Mouse (Mus musculus) cerebellum, postnatal 25 days (tissue): ENCODE measurements around the gene Cadm1.
A peak's percentile ranks its signal among the peaks of the same experiment; 100 is the strongest.

Experiments
- DNase-seq, 2 experiments: peaks; one replicate each; pipeline ENCODE4 v3.0.0; 2021; ENCODE audit warnings: mixed read lengths in 2 of 2

Gene Cadm1

DNA sequence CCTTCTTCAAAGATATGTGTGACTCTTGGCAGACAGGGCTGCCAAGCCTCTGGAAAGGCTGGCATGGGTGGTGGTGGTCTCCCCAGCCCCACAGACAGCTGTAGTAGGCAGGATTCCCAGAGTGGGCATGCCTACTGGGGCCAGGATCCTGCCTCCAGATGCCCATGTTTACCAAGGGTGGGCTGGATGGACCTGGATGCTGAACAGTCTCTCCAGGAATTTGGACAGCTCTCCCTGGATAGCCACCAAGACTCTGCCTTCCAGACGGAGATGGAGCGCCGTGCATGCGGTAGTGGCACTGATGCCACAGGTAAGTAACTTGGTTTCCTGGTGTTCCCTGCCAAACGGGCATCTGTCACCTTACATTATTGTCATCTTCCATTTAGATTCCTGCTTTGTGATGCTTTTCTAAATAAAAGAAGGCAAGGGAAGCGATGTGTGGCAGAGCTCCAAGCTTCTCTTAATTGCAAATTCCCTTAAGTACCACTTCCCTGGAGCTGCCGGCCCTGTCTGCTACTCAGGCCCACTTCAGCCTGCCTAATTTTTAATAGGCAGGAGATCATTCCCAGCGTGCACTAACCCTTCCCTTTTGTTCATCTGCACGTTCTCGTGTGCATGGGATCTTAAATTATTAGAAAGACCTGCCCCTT, 346.7 kb downstream of the Cadm1 start:
- peak; percentile 64 to 74 for DNase-seq

DNA sequence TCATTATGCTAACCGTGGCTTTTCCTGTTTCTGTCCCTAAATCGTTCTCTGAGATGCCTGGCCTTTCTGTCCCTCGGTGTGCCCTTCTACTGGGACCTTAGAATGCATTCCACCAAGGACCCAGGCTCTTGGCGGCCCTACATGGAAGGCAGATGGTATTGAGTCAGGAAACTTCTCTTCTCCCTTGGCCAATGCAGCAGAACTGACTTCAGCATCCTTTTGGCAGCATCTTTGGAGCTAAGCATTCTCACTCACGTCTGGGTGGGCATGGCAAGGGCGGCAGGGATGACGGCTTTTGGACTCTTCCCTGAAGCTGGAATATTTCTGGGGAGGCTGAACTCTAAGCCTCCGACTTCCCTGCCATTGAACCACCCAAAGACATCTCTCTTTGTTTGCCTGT, 350.2 kb downstream of the Cadm1 start:
- DNase-seq, result no peak

DNA sequence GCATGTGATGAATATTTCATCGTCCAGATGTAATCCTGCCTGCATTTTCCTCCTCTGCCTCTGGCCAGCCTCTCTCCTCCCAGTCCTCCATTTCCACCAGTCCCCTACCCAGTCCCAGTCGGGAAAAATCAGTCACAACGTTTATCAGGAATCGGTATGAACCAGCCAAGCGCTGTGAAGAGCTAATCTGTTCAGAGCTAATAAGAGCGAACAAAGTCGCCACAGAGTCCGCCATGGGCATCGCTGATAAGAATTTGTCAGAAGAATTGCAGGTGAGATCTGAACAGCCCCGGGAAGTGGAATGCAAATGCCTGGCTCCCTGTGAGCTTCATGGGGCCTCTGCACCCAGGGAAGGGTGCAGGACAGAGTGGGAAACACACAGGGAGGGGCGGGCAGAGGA, 352.4 kb downstream of the Cadm1 start:
- DNase-seq, result no peak

DNA sequence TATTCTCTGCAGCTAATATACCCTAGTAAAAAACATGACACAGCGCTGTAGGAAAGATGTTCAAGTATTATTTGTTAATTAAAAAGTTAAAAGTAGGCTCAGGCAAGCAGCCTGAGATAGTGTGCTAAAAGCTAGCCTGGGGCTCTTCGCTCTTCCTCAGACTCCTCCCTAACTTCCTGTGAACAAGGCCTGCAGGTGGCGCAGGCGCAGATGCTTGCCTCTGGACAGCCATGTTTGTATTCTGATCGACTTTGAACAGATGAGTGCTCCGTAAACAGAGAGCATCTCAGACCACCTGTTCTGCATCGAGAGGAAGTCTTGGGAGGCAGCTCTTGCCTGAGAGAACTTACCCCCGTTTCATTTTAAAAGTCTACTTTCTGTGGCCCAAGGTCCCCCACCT, 361.7 kb downstream of the Cadm1 start:
- DNase-seq, result no peak

DNA sequence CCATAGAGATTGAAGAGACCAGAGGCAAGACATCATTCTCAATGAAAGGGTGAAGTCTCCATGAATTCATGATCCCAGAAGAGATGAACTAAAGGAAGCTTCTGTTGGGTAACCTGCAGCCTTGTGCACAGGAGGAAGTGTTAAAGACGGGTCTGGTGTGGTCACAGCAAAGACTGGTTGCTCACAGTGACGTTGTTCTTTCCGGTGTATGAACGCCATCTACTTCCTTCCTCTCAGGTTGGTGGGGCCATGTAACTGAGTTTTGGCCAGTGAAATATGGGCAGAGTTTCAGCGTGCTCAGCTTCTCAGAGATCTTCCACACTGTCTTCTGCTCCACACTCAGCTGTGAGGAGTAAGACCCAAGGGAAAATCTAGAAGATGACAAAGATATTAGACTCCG, 363.0 kb downstream of the Cadm1 start:
- no peak for DNase-seq

DNA sequence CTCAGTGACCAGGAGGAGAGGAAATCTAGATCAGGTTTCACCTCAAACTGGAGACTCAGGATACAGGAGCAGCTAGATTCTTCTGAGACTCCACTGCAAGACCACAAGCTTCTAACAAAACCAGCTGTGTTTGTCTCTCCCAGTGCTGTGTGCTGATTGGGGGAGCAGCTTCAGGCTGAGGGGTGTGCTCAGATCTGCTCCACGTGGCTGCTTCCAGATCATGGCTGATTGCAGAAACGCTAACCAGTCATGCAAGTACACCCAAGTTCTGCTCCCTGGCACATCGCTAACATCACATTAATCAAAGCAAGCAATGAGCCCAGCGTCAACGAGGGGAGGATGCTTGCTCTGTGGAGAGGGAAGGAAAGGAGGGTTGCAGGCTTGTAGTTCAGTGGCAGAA, 364.1 kb downstream of the Cadm1 start:
- no peak for DNase-seq

DNA sequence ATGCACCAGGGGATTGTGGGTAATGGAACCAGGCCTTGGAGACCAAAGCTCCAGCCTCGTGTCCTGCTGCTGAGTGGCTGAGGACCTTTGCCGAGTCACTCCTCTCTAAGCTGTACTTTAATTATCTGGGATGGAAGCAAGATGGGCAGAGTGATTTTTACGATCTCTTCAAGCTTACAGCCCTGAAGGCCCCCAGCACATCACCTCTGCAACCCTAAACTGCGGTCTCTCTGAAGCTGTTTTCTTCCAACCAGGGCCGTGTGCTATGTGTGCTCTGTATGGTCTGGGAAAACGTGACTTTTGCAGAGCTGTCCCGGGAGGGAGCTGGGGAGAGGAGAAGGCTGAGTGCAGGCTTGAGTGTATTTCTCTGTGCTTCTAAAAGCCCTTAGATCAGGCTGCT, 364.7 kb downstream of the Cadm1 start:
- no peak for DNase-seq

DNA sequence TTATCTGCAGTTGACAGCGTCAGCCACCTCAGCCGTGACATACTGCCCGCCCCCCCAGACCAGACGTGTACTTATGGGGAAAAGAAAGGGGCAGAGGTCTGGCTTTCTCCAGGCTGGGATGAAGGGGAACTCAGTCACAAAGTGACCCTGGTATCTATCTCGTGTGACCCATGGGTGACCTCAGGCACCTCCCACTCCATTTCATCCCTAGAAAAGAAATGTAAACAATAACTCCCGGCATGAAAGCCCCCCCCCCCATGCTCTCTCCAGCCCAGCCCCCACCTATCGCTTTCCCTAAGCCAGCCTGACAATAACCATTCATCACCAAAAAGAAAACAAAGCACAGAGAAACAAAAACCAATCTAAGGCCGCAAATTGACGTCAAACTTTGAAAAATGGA, 365.1 kb downstream of the Cadm1 start:
- no peak for DNase-seq

DNA sequence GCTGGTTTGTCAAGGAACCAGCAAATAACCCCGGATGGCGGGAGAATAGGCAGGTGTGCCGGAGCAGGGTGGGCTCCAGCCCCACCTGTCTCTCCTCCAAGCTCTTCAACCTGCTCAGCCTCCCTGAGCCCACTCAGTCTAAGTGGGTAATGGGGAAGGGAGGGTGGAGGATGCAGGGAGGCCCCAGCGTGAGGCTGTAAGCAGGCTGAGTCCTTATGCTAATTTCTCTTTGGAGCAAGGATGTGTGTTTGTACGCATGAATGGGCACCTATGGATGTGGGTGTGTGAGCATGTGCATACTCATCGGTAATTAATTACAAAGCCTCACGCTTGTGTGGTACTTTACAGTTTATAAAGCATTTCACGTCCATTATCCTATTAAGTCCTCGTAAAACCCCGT, 370.8 kb downstream of the Cadm1 start:
- no peak for DNase-seq

DNA sequence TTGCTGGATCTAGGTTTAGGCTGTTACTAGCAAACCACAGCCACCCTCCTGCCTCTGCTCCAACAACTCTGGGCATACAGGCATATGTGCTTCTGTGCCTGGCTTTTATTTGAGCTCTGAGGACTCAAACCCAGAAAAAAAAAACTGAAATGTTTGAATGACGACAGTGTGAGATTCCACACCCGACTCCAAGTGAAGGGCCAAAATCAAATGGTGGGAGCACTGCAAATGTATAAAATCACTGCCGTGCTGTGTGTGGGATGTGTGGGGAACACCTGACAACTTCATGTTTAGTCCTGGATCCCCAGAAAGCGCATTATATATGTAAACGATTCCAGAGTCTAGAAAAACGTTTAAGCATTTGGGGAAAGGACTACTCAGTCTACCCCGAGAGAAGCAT, 373.7 kb downstream of the Cadm1 start:
- DNase-seq, result no peak

DNA sequence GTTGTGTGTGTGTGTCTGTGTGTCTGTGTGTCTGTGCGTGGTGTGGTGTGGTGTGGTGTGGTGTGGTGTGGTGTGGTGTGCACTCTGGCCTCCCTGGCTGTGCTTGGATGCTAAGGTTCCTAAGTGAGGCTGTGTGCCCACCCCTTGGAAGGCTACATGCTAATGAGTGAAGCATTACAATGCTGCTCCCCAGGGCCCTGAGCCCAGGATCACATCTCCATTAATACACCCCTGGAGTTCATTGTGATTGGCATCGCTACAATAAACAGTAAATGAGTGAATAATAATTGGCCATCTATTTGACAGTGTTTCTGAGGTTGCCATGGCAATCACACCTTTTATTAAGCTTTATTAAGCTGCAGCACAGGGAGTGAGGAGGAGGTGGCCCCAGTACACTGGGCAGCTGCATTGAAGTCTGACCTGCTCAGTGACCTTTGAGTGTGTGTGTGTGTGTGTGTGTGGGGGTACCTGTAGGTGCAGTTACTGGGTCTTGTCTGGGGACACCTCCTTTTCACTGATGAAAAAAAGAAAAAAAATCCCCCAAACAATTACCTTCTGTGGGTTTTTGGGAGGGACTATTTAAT, 374.5 kb downstream of the Cadm1 start:
- no peak for DNase-seq

DNA sequence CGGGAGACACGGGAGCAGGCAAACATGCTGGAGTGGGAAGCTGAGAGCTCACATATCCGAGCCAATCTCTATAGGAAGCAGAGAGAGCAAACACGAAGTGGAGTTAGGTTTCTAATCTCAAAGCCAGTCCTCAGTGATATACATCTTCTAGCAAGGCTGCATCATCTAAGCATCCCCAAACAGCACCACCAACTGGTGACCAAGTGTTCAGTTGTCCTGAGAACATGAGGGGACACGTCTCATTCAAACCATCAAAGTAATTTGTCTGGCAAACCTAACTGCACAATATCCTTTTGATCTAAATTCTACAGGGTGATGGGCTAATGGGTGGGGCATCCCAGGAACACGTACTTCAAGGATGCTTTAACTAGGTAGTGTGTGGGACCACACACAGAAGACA, 376.5 kb downstream of the Cadm1 start:
- no peak for DNase-seq
